Mouse (Mus musculus): ENCODE data around the gene Itgb8. TPM values are rescaled to one million over a fixed set of nuclear protein-coding genes. Genes with fewer than 3 reads are reported as not detected.

Gene Itgb8
- total RNA-seq (2021): 10 to 100 TPM; 37.7 to 38.1 TPM
- long read RNA-seq, experiment 1, full-length matches to known transcripts: 2 of 9 reads
- long read RNA-seq, experiment 1, partial matches to known transcripts: 2 of 9 reads
- long read RNA-seq, experiment 1, other reads (novel, unspliced or antisense): 5 of 9 reads
- long read RNA-seq, experiment 2, full-length matches to known transcripts: 4 of 6 reads
- long read RNA-seq, experiment 2, partial matches to known transcripts: 0 of 6 reads
- long read RNA-seq, experiment 2, other reads (novel, unspliced or antisense): 2 of 6 reads

DNA sequence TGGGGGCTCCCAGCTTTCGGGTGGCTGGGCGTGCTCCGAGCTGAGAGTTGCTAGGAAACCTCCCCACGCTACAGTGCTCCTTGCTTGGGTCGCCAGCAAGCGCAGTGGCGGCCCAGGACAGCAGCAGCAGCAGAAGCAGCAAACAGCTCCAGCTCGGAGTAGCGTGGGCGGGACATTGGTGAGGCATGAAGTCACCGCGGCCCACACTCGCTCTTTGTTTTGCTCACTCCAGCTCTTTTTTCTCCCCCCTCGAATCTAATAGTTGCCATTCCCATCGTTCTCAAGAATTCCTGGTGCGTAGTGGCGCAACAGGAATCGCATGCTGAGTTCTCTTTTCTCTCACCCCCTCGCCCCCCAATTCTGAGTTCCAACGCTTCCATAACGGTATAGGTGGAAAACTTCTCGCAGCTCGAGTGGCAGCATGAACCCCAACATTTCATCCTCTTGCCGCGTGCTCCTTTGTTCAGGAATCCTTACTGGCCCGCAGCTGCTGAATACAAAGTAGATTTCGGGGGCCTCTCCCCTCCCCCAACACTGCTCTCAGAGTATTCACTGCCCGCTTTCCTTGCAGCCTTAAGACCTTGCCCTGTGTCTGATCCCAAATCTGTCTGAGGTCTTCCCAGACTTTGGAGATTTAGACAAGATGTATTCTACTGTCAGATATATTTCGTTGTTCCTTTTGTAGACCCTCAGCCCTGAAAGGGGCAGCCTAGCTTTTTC lies at the start of gene Itgb8:
TSS of gene Itgb8 (minus strand) at position 107 of the 720 bp plus-strand sequence.
- peak; percentile 82 to 90 for DNase-seq (ENCODE audit: low spot score in 2 of 2)

DNA sequence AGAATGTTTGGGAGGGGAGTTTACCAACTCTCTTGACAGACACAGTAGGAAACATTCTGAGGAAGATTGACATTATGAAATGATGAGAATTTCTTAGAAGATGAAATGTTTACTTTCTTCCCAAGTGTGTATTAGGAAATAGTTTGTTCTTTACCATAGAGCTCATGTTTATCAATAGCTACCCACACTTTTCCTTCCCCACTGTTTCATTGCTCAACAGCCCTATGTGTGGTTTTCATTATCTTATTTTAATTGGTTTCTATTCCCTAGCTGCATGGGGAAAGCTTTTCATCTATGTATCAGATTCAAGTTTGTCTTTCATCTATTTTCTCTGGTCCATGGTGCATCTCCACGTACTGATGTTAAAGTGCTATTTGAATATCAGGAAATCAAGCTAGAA lies 37.7 kb upstream of the Itgb8 start:
- intact Hi-C loops (cut with DNase I): no loop called here
- no peak for DNase-seq (ENCODE audit: low spot score in 2 of 2)

More for the DNA sequence above, at the start of gene Itgb8:
- intact Hi-C loops (cut with DNase I): loop anchor here (5.0 to 10.0 kb wide), 2 partner anchors 216 to 708 kb away; partner anchors contain the start of gene Tmem196

DNA sequence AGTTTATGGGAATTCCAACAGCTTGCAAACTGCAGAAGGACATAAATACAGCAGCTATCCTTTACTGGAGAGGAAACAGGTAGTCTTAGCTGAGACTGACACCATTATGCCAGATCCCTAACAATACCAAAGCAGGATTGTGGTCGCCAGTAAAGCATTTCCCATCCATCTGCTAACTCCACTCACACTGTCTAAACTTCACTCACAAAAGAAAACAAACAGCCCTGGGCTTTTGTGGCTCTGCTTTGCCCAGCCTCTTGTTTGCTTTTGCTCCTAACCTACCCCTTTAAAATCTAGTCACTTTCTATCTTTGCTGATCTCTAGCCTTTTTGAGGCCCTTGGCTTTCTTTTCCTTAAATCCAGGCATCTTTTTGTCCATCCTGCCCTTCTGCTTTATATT lies 35.0 kb upstream of the Itgb8 start:
- no peak for DNase-seq (ENCODE audit: low spot score in 2 of 2)

DNA sequence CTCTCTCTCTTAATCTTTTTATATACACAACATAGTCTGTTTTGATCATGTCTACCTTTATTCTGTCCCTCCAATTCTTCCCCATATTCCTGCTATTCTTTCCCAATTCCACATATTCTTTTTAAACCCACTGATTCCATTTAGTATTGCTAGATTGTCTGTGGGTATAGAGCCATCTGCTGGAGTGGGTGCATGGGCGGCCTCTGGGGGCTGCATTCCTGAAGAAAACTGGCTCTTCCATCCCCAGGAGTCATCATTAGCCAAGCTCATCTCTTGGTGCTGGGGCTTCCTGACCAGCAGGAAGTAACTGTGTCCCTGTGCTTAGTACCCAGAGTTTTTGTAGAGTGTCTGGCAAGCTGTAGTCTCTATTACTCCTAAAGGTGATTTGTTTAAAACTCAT lies 33.4 kb upstream of the Itgb8 start:
- no peak for DNase-seq (ENCODE audit: low spot score in 2 of 2)
- intact Hi-C loops (cut with DNase I): no loop called here

More for the DNA sequence above, 35.0 kb upstream of the Itgb8 start:
- intact Hi-C loops (cut with DNase I): no loop called here

DNA sequence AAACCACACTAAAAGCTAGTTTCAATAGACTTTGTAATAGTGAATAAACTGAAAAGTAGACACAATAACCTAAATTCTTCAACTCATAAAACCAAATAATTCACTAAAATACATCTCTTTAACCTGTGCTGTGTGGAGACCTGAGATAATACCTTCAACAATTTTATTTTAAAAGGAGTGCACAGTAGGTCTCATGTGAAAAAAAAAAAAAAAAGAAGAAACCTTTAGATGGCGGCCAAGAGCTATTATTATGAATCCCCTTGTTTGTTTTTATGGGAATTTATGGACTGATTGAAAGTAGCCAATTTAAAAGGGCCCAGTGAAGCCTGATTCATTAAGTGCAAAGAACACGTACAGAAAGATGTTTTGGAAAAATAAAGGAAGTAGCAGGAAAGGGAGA lies 31.4 kb upstream of the Itgb8 start:
- intact Hi-C loops (cut with DNase I): no loop called here
- no peak for DNase-seq (ENCODE audit: low spot score in 2 of 2)

DNA sequence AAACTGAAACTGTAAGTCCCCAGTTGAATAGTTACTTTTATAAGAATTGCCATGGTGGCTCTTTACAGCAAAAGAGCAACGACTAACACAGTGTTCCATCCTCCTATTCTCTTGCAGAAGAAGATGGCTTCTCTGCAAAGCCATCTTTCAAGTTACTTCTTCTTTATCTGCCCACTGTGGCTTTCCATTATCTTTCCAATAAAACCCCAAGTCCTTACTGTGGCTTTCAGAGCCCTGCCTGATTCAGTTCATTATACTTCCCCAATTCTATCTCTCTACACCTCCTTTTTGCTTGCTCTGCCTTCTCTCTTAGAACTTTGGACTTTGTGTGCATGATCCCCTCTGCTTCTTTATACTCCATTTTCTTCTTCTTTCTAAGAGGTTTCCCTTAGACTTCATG lies 30.1 kb upstream of the Itgb8 start:
- no peak for DNase-seq (ENCODE audit: low spot score in 2 of 2)
- intact Hi-C loops (cut with DNase I): no loop called here

DNA sequence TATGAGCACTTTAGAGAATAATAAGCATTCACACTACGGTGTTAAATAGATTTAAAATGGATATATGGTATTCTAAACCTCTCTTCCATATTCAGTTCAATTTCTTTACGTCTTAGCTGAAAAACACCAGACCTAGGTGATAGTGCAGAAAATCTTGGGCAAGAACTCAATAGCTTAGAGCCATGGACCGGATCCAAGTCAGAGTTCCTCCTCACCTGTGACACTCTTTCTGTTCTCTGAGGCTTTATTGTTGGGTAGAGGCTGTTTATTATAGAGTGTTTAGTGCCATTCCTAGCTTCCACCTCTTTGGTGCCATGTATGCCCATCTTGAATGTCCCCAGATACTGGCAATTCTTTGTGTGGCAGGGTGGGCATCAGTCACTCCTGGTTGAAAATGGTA lies 25.9 kb upstream of the Itgb8 start:
- intact Hi-C loops (cut with DNase I): no loop called here

DNA sequence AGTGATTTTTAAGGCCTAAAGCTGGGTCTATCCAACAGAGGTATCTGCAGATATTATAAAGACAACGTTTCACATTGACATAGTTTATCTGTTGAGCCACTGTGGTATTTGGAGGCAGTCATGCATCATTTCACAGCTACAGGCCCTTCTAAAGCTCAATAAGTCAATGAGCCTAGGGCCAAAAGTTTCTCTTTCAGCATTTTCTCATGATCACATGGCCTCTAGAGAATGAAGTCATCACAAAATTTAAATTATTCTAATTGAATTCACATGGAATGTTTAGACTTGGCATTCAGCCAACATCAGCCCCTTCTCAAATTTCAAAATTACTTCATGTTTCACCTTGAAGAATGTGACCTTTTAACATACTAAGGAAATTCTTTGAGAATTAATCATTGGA lies 10.0 kb upstream of the Itgb8 start:
- intact Hi-C loops (cut with DNase I): no loop called here
- no peak for DNase-seq (ENCODE audit: low spot score in 2 of 2)

More for the DNA sequence above, 25.9 kb upstream of the Itgb8 start:
- DNase-seq (ENCODE audit: low spot score in 2 of 2): no peak

DNA sequence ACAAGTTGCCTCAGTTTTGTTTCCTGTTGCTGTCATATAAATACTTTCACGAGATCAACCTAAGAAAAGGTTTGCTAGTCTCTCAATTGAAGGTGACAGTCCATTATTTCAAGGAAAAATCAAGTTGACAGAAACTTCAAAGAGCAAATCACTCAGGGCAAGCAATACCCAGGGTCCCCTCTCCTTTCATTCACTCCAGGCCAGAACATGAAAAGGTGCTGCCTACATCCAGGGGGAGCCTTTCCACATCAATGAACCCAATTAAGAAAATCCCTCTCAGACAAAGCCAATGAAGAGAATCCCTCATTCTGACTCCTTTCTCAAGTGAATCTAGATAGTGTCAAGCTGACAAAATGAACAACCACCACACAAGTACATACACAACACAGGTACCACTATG lies 2.5 kb upstream of the Itgb8 start:
- DNase-seq (ENCODE audit: low spot score in 2 of 2): no peak
- intact Hi-C loops (cut with DNase I): no loop called here

DNA sequence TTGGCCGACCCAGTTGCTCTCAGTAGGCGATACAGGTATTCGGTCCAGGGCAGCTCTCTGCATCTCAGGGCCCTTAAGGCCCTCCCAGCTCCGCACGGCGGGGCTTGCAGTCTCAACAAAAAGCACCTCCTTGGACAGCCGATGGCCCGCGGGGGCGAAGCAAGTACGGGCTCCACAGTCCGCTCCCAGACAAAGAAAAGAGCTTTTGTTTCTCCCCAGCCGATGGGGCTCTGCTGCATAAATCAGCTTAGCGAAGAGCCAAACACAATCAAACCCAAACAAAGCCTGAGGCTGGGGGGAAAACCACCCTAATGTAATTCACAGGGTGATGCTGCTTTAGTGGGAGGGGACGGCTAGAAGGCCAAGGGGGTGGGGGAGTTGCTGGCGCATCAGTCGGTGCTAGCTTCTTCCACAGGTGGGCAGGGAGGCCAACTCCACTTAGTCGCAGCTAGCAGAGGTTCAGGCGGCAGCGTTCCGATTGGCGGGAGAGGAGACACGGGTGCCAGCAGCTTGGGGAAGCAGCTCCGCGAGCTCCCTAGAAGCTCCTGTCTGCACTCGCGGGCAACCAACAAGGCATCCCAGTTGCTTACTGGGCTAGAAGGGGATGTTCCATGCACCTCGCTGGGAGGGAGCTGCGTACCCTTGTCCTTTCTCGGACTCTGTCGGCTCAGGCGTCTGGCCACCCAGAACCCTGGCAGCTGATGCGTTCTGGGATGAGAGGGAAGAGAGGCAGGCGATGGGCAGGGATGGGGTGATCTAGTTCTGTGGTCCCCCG lies 494 bp downstream of the Itgb8 start:
- peak; percentile 60 to 61 for DNase-seq (ENCODE audit: low spot score in 2 of 2)
- intact Hi-C loops (cut with DNase I): loop anchor here (5.0 to 10.0 kb wide), 2 partner anchors 217 to 709 kb away; partner anchors contain the start of gene Tmem196

DNA sequence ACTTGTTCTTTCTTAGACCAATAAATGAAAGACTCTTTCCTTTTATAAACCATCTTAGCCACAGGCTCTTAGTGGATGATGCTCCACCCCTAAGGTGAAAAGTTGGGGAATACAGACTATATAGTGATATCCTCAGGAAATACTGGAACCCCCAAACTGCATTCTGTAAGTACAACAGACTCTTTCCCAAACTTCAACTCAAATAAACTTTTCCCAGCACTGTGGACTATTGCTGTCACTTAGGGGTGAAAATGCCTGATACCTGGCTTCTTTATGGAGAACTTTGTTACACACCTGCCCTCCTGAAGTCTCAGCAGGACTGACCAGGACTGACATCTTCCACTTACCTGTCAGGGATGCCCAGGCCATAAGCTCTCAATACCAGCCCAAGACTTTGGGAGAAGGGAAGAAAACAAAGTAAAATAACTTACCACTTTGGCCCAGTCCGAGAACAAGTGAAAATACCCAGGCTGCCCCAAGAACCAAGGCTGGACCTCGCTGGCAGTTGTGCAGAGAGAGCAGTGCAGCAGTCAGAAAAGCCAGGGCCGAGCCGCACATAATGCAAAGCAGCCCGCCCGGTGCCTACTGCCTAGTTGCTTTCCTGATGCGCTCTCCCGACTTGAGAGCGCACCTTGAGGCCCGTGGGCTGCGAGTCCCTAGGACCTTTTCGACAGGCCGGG lies 1.2 kb downstream of the Itgb8 start:
- intact Hi-C loops (cut with DNase I): loop anchor here (5.0 to 10.0 kb wide), 2 partner anchors 217 to 710 kb away; partner anchors contain the start of gene Tmem196
- peak in 1 of 2 experiments; percentile 8 for DNase-seq (ENCODE audit: low spot score in 2 of 2)

DNA sequence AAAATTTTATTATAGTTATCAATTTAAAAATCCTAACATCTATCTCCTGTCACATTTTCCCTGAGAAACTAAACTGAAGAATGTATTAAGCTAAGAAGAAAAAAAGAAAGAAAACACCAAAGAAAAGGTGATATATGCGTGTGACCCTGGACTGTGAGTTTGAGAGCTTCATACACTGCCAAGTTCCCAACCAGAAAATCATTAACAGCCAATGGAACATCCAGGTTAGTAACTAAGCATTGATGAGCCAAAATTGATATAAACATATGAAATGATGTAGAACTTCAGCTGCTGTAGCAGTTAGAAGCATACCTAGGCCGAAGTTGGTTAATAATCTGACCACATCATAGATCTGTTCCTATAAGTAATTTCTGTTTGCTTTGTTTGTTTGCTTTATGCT lies 6.8 kb downstream of the Itgb8 start:
- intact Hi-C loops (cut with DNase I): loop anchor here (10.0 kb wide), 1 partner anchor 223 kb away; no protein-coding TSS in a partner anchor
- no peak for DNase-seq (ENCODE audit: low spot score in 2 of 2)

DNA sequence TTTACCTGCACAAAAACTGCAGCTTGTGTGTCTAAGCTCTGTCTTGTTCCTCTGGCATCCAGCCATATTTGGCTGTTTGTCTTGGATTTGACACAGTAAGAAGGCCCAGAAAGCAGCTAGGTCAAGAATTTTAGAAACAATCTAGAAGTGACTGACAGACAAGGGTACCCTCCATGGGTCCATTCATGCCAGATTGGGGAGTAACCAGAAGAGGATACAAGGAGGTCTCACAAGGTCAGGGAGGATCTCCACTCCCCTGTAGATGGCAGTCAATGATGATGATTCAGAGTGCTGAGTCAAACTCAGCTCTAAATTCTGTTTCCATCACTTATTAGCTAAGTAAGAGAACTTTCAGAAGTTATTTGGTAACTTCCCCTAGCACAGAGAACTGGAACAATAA lies 8.2 kb downstream of the Itgb8 start:
- DNase-seq (ENCODE audit: low spot score in 2 of 2): no peak
- intact Hi-C loops (cut with DNase I): loop anchor here (10.0 kb wide), 1 partner anchor 224 kb away; no protein-coding TSS in a partner anchor

DNA sequence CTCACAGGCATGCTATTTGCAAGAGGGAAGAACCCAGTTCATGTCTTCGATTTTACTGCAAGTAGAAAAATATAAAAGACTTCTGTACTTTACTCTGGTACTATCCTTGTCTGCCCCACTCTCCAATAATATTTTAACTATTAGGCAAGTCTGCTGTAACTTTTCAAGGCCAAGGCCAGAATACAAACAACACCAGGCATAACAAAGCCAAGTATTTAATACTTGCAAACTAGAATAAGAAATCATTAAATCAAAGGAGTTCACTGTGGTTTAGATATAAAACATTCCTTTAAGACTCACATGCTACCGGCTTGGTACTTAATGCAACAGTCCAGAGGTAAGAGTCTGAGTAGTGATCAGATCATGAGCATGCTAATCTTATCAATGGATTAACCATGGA lies 9.0 kb downstream of the Itgb8 start:
- intact Hi-C loops (cut with DNase I): no loop called here
- DNase-seq (ENCODE audit: low spot score in 2 of 2): no peak

DNA sequence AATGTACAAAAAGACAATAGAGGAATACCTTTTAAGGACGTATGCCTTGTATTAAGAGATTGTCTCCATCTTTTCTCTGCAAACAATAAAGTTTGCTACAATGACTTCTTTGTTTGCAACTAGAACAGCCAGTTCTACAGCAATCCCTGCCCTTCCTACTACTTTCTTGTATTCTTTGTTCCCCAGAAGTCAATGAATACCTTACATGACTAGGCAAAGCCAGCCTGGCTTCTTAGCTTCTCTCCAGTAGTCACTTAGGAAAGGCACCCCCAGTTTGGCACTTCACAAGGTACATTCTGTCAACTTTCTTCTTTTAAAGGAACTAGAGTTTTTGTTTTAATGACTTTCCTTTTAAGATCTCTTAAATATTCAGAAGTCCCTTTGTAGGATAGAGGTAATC lies 10.7 kb downstream of the Itgb8 start:
- DNase-seq (ENCODE audit: low spot score in 2 of 2): no peak
- intact Hi-C loops (cut with DNase I): no loop called here

DNA sequence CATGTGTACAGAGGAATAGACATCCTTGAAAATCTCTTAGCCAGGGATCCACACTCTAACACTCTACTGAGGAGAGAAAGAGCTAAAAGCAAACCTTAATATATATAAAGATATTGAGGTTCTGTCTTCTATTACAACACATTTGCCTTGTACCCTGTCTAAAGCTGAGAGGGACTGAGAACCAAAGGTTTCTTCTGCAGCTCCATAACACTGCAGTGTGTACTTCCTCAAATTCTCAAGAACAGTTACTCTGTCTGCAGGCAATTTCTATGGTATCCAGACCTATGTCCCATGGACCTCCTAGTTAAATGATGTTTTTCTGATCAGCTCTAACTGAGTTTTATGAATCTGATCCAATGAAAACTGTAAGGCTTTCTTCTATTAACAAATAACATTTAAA lies 13.9 kb downstream of the Itgb8 start:
- DNase-seq (ENCODE audit: low spot score in 2 of 2): no peak
- intact Hi-C loops (cut with DNase I): no loop called here

DNA sequence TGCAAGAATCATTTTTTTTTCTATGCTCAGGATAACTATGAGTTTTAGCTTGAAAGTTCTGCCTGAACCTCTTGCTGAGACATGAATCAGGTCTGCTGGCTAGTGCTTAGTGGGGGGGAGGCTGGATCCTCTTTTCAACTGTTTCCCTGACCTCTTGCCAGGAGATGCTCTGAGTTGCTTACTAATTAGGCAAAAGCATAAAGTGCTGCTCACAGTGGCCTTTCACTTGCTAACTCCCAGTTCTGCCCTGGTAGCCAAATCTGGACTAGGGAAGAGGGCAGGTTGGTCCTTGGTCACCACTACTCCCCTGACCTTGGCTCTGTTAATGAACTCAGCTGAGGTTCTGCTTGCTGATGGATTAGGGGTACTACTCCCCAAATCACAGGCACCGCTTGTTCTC lies 19.2 kb downstream of the Itgb8 start:
- intact Hi-C loops (cut with DNase I): no loop called here

DNA sequence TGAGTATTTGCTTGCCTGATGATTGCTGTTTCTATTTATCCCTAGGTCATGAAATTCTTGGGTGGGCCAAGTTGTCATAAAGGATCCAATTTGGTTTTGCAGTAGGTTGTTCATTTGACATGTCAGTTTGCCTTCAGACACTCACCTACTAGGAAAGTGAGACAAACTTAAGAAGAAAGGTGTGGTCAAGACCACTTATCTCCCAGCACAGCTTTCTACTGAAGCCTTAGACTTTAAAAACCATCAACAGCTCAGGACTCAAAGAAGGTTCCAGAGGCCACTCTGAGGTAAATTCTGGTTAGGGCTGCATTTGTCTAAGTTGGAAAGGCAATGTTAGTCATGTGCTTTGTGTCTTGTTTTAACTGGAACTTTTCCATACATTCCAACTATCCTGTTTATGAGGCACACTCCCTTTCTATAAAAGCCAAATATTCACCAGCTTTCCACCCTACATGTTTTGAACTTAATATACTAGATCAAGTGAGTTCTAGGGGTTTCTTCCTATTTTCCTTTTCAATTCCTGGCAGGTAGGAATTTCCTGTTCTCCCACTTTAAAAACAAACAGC lies 20.8 kb downstream of the Itgb8 start:
- intact Hi-C loops (cut with DNase I): no loop called here
- no peak for DNase-seq (ENCODE audit: low spot score in 2 of 2)

More for the DNA sequence above, 19.2 kb downstream of the Itgb8 start:
- no peak for DNase-seq (ENCODE audit: low spot score in 2 of 2)

DNA sequence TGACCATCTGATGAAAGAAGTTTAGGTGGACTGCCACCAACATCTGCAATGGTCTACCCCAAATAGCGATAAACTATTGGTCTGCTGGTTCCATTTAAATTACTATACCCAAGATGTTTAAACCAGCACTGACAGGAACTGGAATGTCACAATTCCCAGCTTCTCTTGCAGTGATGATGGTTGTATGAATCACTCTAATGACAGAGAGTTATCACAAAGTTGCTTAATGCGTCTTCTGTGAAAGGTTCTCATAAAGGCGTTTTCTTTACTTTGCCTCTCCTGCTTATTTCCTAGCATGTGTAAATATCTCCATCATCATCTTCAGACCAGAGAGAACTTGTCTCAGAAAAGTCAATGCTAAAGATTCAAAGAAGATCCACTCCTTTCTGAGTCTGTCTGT lies 23.4 kb downstream of the Itgb8 start:
- intact Hi-C loops (cut with DNase I): no loop called here

More for the DNA sequence above, 23.4 kb downstream of the Itgb8 start:
- DNase-seq (ENCODE audit: low spot score in 2 of 2): no peak

Data from left cerebral cortex, postnatal 14 days (tissue).